Mouse (Mus musculus) splenic B cell, adult 2 months (primary cell): ENCODE data around the gene Snap91.

ENCODE experiments used
- DNase-seq: peaks from one replicate; pipeline ENCODE4 v3.0.0-alpha.2; 2011; ENCODE audit warnings: low read depth, low spot score
- H3K27me3 ChIP-seq: 2 replicates; pipeline ENCODE4 v1.6.1; 2012; ENCODE audit warnings: mild to moderate bottlenecking, low read length, moderate library complexity, mixed read lengths; ENCODE audit not compliant: control insufficient read depth, poor library complexity, insufficient read depth, severe bottlenecking
- H3K36me3 ChIP-seq: 2 replicates; pipeline ENCODE4 v1.6.1; 2012; ENCODE audit warnings: mild to moderate bottlenecking, low read length, moderate library complexity, mixed read lengths; ENCODE audit not compliant: control insufficient read depth, poor library complexity, insufficient read depth, severe bottlenecking

The Snap91 gene

DNA sequence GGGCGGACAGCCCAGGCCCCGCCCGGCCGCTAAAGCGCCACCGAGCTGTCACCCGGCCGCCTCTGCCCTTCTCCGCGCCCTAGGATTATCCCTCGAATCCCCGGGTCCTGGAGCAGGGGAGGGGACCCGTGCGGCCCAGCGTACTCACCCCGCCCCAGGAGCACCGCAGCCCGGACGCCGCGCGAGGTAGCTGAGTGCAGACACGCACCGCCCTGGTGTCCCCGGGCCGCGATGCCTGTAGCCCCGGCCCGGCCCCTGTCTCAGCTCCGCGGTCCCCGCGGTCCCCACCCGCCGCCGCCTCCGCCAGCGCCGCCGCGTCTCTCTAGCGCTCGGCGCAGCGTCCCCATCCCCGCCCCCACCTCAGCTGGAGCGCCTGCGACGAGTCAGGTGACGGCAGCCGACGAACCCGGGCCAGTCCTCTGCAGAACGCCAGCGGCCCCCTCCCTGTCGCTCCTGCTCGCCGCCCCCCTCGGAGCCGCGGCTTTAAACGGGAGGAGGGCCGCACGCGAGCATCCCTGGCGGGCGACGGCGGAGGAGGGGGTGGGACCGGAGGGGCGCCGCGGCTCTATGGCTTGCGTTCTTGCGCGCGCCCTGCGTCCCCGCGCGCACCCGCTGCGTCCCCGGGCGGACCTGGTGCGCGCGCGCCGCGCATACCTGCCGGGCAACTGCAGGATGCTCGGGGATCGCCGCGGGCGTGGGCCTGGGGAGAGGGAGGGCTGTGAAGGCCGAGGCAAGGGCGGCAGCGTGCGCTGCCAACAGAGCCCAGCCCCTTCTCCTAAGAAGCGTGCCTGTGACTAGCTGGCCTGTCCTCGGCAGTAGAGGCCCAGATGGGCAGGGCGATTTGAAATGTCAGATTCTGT is at the start of gene Snap91:
TSS of gene Snap91 (minus strand) at position 542 of the 860 bp plus-strand sequence.
- H3K27me3 ChIP-seq: no peaks in the 10 kb centered on the region
- no peak for DNase-seq

DNA sequence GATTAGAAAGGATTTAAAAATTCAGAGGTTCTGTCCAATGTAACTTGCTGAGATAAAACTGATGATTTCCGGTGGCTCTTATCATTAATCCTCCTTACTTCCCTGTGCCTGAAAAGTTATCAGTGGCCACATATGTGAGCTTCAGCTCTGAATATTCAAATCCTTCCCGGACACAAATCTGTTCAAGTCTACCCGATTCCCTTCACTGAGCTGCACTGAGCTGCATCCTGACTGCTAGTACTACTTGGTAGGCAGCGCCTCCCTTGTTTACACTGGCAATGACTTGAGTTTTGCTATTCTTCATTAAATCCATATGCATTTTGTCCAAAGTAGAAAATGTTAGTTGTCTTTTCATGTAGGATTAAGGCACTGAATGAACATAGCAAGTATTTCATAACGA is 46.1 kb upstream of the Snap91 start:
- no peak for DNase-seq
- Histone ChIP-seq H3K27me3 (no peaks in the 10 kb centered on the region), H3K36me3 (no peaks in the 10 kb centered on the region)

More for the DNA sequence above, at the start of gene Snap91:
- H3K36me3 ChIP-seq: no peaks in the 10 kb centered on the region

DNA sequence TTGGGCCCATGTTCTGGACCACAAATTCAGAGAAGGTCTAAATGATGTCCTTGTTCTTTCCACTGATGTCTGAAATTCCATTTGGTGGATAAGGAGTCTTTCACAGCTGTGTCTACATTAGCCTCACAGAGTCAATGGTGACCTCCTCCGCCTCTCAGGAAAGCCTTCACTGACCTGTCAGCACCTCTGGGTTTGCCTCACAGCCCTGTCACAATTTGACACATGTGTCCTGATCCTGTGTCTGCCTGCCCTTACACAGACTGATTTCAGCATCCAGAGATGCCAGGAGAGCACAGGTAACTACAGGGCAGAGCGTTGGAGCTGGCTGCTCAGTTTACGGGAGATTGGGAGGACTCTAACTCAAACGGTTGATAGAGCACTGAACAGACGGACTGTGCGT is 45.2 kb upstream of the Snap91 start:
- Histone ChIP-seq H3K36me3 (no peaks in the 10 kb centered on the region), H3K27me3 (no peaks in the 10 kb centered on the region)
- no peak for DNase-seq

DNA sequence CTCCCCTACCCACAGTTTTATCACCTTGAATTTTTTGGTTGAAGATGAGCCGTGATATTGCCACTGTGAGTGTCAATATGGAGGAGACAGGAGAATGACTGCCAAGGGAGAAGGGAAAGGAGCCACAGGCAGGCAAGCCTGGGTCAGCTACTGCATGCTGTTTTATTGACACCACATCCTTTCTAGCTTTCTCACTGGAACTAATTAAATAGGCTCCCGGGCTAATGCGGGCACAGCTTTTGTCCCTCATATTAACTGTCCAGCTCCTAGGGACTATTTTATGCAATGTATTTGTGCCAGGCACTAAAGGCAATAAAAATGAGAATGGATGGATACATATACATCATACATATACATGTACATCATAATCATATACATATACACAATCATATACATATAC is 42.0 kb upstream of the Snap91 start:
- DNase-seq: no peak
- H3K36me3 ChIP-seq: no peaks in the 10 kb centered on the region
- no peaks in the 10 kb centered on the region for H3K27me3 ChIP-seq

DNA sequence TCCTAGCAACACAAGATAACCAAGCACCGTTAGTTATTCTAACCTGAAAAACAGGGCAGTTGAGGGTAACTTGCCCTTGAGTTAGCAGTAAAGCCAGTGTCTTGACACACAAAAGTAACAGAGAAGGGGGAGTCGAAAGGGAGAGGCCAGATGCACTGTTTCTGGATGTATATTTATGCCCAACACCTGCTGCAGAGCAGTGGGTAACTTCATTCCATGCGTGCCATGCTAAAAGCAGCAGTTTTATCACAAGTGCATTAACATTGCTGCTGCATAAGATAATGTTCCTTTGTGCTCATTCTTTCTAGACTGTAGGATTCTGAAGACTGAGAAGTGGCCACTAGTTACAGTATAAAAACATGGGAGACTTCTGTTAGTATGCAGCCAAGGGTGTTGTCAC is 36.1 kb upstream of the Snap91 start:
- DNase-seq: no peak
- Histone ChIP-seq H3K36me3 (no peaks in the 10 kb centered on the region), H3K27me3 (no peaks in the 10 kb centered on the region)

DNA sequence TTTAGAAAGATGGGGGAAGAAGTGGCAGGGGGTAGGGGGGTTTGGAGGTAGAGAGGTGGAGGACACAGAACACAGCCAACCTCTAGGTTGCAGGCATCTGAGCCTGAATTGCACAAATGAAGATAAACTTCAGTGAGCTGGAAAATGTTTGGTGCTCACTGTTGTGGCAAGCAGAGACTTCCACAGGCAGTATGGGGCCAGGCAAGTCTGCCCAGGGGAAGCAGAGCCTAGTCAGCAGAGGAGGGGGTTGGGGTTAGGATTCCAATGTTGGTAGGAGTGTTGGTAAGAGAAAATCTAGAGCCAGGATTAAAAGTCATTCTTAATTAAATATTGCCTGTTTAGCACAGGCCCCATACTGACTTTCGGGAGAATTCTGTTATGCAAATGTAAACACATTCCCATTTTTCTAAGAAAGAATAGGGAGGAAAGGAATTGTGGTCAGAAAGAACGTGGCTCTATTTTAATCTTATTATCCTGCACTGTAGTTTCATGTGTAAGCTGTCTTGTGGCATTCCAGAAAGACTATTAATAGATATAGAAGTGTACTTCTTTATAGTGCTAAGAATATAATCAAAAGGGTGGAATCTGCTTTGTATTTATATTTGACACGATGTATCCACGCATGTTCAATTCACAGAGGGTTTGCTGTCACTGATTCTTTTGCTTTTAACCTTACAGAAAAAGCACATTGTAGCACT is 19.2 kb upstream of the Snap91 start:
- no peak for DNase-seq

DNA sequence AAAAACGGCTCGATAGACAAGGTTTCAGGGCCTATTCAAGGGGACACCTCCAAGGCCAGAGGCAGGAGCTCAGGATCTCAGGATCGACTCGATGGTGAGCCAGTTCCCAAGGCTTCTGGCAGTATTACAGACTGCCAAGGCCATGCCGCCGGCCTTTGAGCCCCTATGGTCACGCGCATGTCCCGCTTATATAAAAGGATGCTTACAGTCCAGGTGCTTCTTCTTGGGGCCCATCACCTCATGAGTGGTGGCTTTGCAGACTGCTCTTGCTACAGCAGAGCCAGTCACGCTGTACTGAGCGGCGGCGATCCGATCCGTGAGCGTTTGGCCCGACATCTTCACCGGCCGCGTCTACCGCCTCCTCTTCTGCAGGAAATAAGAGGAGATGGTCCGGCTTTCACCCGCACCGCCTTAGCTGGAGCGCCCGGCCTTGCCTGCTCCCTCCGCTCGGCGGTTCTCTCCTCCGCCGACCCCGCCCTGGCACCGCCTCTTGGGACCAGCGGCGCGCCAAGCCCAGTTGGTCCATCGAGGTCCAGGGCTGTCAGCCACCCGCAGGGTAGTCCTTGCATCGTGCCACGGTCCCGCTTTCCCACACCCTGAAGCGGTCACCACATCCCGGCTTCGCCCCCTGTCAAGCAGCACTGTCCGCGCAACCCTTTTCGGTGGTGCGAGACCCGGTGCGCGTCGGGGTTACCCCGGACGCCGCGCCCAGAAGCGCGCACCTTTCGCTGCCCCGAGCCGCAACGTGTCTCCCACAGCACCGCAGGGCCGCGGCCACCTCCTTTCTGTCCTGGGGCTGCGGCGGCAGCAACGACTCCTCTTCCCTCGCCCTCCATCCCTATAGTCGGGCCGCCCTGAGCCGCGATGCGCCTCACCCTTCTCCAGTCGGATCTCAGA is 990 bp downstream of the Snap91 start:
- H3K27me3 ChIP-seq: no peaks in the 10 kb centered on the region
- no peak for DNase-seq
- H3K36me3 ChIP-seq: no peaks in the 10 kb centered on the region

More for the DNA sequence above, 19.2 kb upstream of the Snap91 start:
- H3K36me3 ChIP-seq: no peaks in the 10 kb centered on the region
- H3K27me3 ChIP-seq: no peaks in the 10 kb centered on the region

DNA sequence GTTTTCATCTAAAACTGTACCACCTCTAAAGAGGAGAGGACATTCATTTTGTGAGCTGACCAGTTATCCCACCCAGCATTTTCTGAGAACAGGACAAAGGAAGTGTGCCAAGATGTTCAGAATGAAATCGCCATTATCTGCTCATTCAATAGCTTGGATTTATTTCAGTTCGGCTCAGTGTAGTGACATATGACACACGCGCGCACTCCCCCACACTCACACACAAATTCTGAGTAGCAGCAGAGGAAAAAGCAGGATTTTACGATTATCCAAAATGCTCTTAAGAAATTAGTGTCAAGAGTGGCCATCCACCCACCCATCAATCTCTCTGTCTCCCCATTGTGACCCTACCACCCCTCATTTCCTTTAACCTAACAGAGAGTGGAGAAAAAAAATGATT is 1.7 kb downstream of the Snap91 start:
- H3K36me3 ChIP-seq: no peaks in the 10 kb centered on the region
- no peaks in the 10 kb centered on the region for H3K27me3 ChIP-seq

DNA sequence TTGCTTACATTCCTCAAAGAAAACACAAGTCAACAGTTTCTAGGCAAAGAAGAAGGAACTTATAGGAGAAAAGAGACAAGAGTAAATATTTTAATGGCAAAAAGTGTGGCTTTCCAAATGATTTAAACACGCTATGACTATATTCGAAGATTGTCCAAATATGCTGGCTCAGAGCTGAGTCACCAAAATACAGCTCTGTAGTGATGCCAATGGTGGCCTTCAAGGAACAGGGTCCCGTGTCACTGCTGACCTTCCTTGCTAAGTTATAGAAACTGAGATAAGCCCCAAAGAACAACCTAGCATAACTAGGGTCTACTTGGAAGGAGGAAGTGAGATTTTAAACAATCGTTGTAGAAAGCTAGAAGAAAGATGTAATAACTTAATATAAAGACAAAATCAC is 6.8 kb downstream of the Snap91 start:
- Histone ChIP-seq H3K36me3 (no peaks in the 10 kb centered on the region), H3K27me3 (no peaks in the 10 kb centered on the region)
- no peak for DNase-seq

More for the DNA sequence above, 1.7 kb downstream of the Snap91 start:
- DNase-seq: no peak

DNA sequence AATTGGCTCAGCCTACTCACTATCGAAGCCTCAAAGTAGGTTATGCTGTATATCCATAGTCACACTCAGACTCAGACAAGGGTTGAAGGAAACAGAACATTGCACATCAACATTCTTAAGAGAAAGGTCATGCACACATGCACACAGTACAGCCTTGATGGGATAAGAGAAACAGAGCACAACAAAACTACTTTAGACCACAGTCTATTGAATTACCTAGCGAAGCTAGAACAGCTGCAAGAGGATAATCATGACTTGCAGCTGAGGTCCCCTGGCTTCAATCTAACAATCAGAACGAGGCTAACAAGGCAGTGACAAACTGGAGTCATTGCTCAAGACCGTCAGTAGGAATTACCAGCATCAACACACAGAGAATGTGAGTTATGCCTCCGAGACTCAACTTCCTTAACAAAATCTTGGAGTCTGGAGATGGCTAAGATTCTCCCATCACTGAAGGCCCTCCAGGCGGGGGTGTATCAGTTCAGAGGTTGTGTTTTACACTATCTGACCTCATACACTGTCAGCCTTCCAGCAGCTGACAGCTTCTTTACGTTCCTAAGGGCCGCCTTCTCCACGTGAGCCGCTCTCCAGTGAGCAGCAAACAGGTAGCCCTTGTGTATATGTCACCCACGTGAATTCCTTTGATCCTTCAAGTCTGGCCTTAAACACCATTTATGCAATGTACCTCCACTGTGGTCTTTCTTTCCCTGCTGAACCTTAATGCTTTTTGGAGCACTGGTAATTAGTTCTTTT is 10.7 kb downstream of the Snap91 start:
- no peaks in the 10 kb centered on the region for H3K36me3 ChIP-seq
- DNase-seq: no peak
- H3K27me3 ChIP-seq: no peaks in the 10 kb centered on the region

DNA sequence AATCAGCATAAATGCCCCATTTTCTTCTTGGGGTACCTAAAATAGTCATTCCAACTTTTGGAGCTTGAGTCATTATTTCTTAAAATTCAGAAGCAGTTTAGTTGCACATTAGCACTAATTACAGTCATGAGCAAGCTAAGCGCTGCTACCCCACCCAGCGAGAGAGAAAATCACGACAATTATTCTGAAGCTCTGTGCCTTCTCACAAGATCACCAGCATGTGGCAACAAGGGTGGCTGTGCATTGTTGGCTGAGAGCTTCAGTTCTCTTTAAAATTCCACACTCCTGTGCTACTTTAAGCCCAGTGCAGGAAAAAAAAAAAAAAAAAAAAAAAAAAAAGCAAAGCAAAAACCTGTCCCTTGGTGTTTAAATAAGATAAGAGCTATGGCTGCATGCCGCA is 22.4 kb downstream of the Snap91 start:
- no peak for DNase-seq
- Histone ChIP-seq H3K27me3 (no peaks in the 10 kb centered on the region), H3K36me3 (no peaks in the 10 kb centered on the region)

DNA sequence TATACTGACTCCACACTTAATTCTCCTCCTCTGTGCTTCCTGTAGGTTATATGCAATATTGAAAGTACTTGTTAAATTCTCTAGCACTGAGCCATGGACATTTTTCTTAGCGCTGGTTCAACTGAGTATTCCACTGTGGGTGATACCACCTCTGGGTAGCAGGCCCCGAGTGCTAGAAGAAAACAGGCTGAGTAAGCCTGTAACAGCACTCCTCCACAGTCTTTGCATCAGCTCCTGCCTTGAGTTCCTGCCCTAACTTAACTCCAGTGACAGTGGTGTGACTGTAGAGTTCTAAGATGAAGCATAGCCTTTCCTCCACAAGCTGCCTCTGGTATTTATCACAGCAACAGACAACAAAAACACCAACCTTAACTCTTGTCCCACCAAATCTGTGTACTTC is 22.8 kb downstream of the Snap91 start:
- no peak for DNase-seq
- no peaks in the 10 kb centered on the region for H3K27me3 ChIP-seq
- no peaks in the 10 kb centered on the region for H3K36me3 ChIP-seq

DNA sequence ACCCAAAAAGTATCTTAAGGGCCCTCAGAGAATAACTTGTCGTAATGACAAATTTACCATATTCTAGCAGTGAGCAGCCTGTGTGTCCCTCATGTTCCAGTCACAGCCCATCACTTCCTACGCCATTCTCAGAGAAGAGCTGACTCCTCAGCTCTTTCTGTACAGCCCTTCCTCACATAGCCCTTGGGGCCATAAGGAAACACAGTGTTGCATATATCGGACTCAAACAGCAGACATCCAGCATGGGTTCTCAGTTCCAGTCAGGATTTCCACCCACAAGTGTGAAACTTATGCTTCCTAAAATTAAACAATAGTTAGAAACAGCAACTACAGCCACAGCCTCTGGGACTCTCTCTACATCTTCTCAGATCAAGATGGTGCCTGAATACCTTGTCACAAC is 27.6 kb downstream of the Snap91 start:
- no peaks in the 10 kb centered on the region for H3K27me3 ChIP-seq
- DNase-seq: no peak
- H3K36me3 ChIP-seq: no peaks in the 10 kb centered on the region

DNA sequence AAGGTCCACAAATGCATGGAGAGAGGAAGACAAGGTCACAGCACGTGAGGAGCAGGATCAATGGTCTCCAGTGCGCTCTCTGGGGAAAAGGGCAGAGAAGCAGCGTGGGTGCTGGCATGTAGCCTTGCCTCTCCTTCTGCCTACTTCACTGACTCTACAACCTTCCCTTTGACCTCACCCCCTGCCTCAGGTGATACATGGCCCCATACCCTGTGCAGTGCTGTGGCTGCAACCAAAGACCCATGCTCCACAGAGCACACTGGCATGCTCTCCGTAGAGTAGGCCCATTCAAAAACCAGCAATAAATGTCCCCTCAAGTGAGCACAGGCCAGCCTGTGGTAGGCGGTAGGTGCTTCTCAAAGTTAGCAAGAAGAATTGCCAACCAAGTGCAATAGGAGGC is 28.8 kb downstream of the Snap91 start:
- Histone ChIP-seq H3K27me3 (no peaks in the 10 kb centered on the region), H3K36me3 (no peaks in the 10 kb centered on the region)
- DNase-seq: no peak
